ENCODE assay signal across 8 mouse cellular contexts in genomic region chr3:84581696-84582022, GRCm38 (mm10). TPM values are rescaled to one million over a fixed set of nuclear protein-coding genes. Genes with fewer than 3 reads are reported as not detected.
A peak's percentile ranks its signal among the peaks of the same experiment; 100 is the strongest.
DNase-seq lines count a peak whose midpoint lies in the region; ATAC-seq and TF ChIP-seq lines count a peak whose summit lies in the region.

No protein-coding gene starts in this region.

- TF ChIP-seq CTCF in layer of hippocampus, adult 2 months (conservative IDR thresholded peaks at IDR 0.05): no peak
- no peak for TF ChIP-seq CTCF in cortical plate, adult 2 months (IDR thresholded peaks at IDR 0.05; ENCODE audit: extremely low read depth, insufficient read depth, low read length)

- peak overlapping the region; percentile 96 for H3K27ac ChIP-seq in layer of hippocampus, adult 2 months
- peak overlapping the region; percentile 62; the same call in 1 of the 2 replicates for H3K27ac ChIP-seq in cortical plate, adult 2 months (ENCODE audit: insufficient read depth, low read length)
- peak overlapping the region; percentile 93 for H3K27ac ChIP-seq in intestine, embryonic 14.5 days (ENCODE audit: low read depth)
- H3K27ac ChIP-seq in neural tube, embryonic 12.5 days: no peak overlapping the region

- H3K36me3 ChIP-seq in intestine, embryonic 14.5 days (ENCODE audit: control insufficient read depth, insufficient read depth, low read length): no peaks in the 10 kb centered on the region
- H3K36me3 ChIP-seq in neural tube, embryonic 12.5 days: no peaks in the 10 kb centered on the region

- H3K4me3 ChIP-seq in layer of hippocampus, adult 2 months: peak overlapping the region; percentile 94
- peak overlapping the region; percentile 61 for H3K4me3 ChIP-seq in cortical plate, adult 2 months (ENCODE audit: insufficient read depth, low read length)
- peak overlapping the region; percentile 87 for H3K4me3 ChIP-seq in intestine, embryonic 14.5 days (ENCODE audit: low read depth, low read length)
- H3K4me3 ChIP-seq in neural tube, embryonic 12.5 days: peak overlapping the region; percentile 74

- DNase-seq in layer of hippocampus, adult 2 months (ENCODE audit: low spot score in 2 of 2): no peak
- DNase-seq in layer of hippocampus, adult 18-20 months (ENCODE audit: low spot score in 2 of 2): no peak
- no peak for DNase-seq in intestine, embryonic 14.5 days (ENCODE audit: low spot score)
- no peak for DNase-seq in left cerebral cortex, postnatal 4 days
- no peak for DNase-seq in kidney, postnatal 36 days

- 0% methylated on average over 4 of the region's 4 CpGs for WGBS in intestine, embryonic 14.5 days
- 0% methylated on average over 4 of the region's 4 CpGs for WGBS in neural tube, embryonic 12.5 days

- peaks cover 2% of the 10 kb centered on the region; the same call in 1 of the 2 replicates for H3K4me1 ChIP-seq in cortical plate, adult 2 months (ENCODE audit: control insufficient read depth, insufficient read depth, low read length)
- H3K4me1 ChIP-seq in intestine, embryonic 14.5 days (replicated peaks; ENCODE audit: control insufficient read depth, insufficient read depth, low read length): peaks cover 12% of the 10 kb centered on the region
- peaks cover 18% of the 10 kb centered on the region for H3K4me1 ChIP-seq in neural tube, embryonic 12.5 days

- peak overlapping the region; percentile 77 for H3K9ac ChIP-seq in intestine, embryonic 14.5 days (ENCODE audit: low read length)
- H3K9ac ChIP-seq in neural tube, embryonic 12.5 days: peak overlapping the region; percentile 79

- no peak for ATAC-seq in intestine, embryonic 14.5 days (replicated peaks; ENCODE audit: low FRiP score, low TSS enrichment, low read depth)
- no peak for ATAC-seq in neural tube, embryonic 12.5 days (ENCODE audit: low FRiP score, low read depth)
- no peak for ATAC-seq in granulocyte monocyte progenitor cell, adult 5-6 weeks (replicated peaks; ENCODE audit: poor library complexity, severe bottlenecking)

- no peaks in the 10 kb centered on the region for H3K27me3 ChIP-seq in intestine, embryonic 14.5 days (replicated peaks; ENCODE audit: control insufficient read depth, insufficient read depth, low read length)
- H3K27me3 ChIP-seq in neural tube, embryonic 12.5 days (replicated peaks): no peaks in the 10 kb centered on the region

- intact Hi-C loops in left cerebral cortex, postnatal 4 days (cut with DNase I): no loop called here

- TF ChIP-seq POLR2A in cortical plate, adult 2 months (IDR thresholded peaks at IDR 0.05; ENCODE audit: extremely low read depth, insufficient read depth, low read length): no peak

- H3K4me2 ChIP-seq in intestine, embryonic 14.5 days (ENCODE audit: low read length): peak overlapping the region; percentile 66
- peak overlapping the region; percentile 87 for H3K4me2 ChIP-seq in neural tube, embryonic 12.5 days (replicated peaks)

- H3K9me3 ChIP-seq in intestine, embryonic 14.5 days (ENCODE audit: control insufficient read depth, low read length): no peaks in the 10 kb centered on the region
- no peaks in the 10 kb centered on the region for H3K9me3 ChIP-seq in neural tube, embryonic 12.5 days

RNA-seq across cellular contexts. Expression of gene Arfip1, which starts 0.8 kb away (rescaled TPM):
- total RNA-seq in layer of hippocampus, adult 2 months (2021): 10 to 100 TPM; 18.2 to 18.7 TPM
- total RNA-seq in layer of hippocampus, adult 18-20 months (2021): 10 to 100 TPM; 21.9 to 22.1 TPM
- 12.4 and 13.6 TPM in 2 replicates for polyA plus RNA-seq in cortical plate, adult 2 months (2012; rRNA removed)
- 44.7 and 47.9 TPM in 2 replicates for polyA plus RNA-seq in intestine, embryonic 14.5 days (2014; fragmentation: Nextera tagmentation; extraction: Ambion mirVana)
- polyA plus RNA-seq in neural tube, embryonic 12.5 days (2016; fragmentation: Nextera tagmentation; extraction: Ambion mirVana): 29.0 and 33.5 TPM in 2 replicates
- total RNA-seq in granulocyte monocyte progenitor cell, adult 5-6 weeks (2014; fragmentation: Nextera tagmentation): 11.5 and 18.5 TPM in 2 replicates
- 40.3 and 49.1 TPM in 2 replicates for total RNA-seq in granulocyte monocyte progenitor cell, adult 5-6 weeks (2017)
- 10 to 100 TPM; 14.8 TPM for total RNA-seq in left cerebral cortex, postnatal 4 days (2021)

RNA-seq across cellular contexts. Expression of gene Tigd4, which starts 11.7 kb away (rescaled TPM):
- total RNA-seq in layer of hippocampus, adult 2 months (2021): under 1 TPM in 1 of 2 experiments, not detected in 1; 0.12 TPM
- under 1 TPM in 1 of 2 experiments, not detected in 1; 0.10 TPM for total RNA-seq in layer of hippocampus, adult 18-20 months (2021)
- 0.02 and 0.04 TPM in 2 replicates for polyA plus RNA-seq in cortical plate, adult 2 months (2012; rRNA removed)
- polyA plus RNA-seq in intestine, embryonic 14.5 days (2014; fragmentation: Nextera tagmentation; extraction: Ambion mirVana): not detected in 2 replicates
- 0.05 TPM in 2 replicates for polyA plus RNA-seq in neural tube, embryonic 12.5 days (2016; fragmentation: Nextera tagmentation; extraction: Ambion mirVana)
- total RNA-seq in granulocyte monocyte progenitor cell, adult 5-6 weeks (2014; fragmentation: Nextera tagmentation): not detected in 2 replicates
- not detected in 2 replicates for total RNA-seq in granulocyte monocyte progenitor cell, adult 5-6 weeks (2017)
- total RNA-seq in left cerebral cortex, postnatal 4 days (2021): not detected
